Mouse (Mus musculus) hindbrain, postnatal 0 days (tissue): Measurements from ENCODE around the gene Hoxb3. TPM values are rescaled to one million over a fixed set of nuclear protein-coding genes. Genes with fewer than 3 reads are reported as not detected.
A peak's percentile ranks its signal among the peaks of the same experiment; 100 is the strongest.

ENCODE experiments used
- ATAC-seq: fragments of 200-750 bp; cut with Nextera tagmentation; 2 replicates; pipeline ENCODE4 v1.8.0; 2017; ENCODE audit warnings: mild to moderate bottlenecking, moderate TSS enrichment, moderate library complexity
- DNase-seq: peaks from one replicate; pipeline ENCODE4 v3.0.0-alpha.2; 2015; ENCODE audit warnings: low spot score
- H3K27ac ChIP-seq: fragments of 300-500 bp; sonication (generic); 2 replicates; pipeline ENCODE4 v1.5.1; 2014; ENCODE audit warnings: mild to moderate bottlenecking
- H3K27me3 ChIP-seq: fragments of 300-500 bp; sonication (generic); 2 replicates; pipeline ENCODE4 v1.6.1; 2014; ENCODE audit warnings: low read length, mixed read lengths; ENCODE audit not compliant: insufficient read depth
- H3K36me3 ChIP-seq: fragments of 300-500 bp; sonication (generic); 2 replicates; pipeline ENCODE4 v1.6.1; 2014; ENCODE audit warnings: low read length, mixed read lengths; ENCODE audit not compliant: insufficient read depth
- H3K4me1 ChIP-seq: fragments of 300-500 bp; sonication (generic); 2 replicates; pipeline ENCODE4 v1.6.1; 2014; ENCODE audit warnings: antibody characterized with exemption, low read length, mixed read lengths; ENCODE audit not compliant: insufficient read depth
- H3K4me2 ChIP-seq: fragments of 300-500 bp; sonication (generic); 2 replicates; pipeline ENCODE4 v1.6.1; 2014; ENCODE audit warnings: low read depth, mild to moderate bottlenecking, low read length, moderate library complexity, mixed read lengths
- H3K4me3 ChIP-seq: fragments of 300-500 bp; sonication (generic); 2 replicates; pipeline ENCODE4 v1.5.1; 2014; ENCODE audit warnings: low read length
- H3K9ac ChIP-seq: fragments of 300-500 bp; sonication (generic); replicated peaks from 2 replicates; pipeline ENCODE4 v1.6.1; 2014; ENCODE audit warnings: mild to moderate bottlenecking, low read length, moderate library complexity, mixed read lengths
- H3K9me3 ChIP-seq: fragments of 300-500 bp; sonication (generic); 2 replicates; pipeline ENCODE4 v1.6.1; 2016; ENCODE audit warnings: low read length, mixed read lengths
- CTCF ChIP-seq: IDR thresholded peaks from 2 replicates; pipeline ENCODE4 v1.5.1; 2016; ENCODE audit warnings: antibody characterized with exemption, control low read depth, low read depth
- WGBS: fragments of 180-500 bp; shearing (Covaris S2); extraction: QIAGEN DNeasy Blood & Tissue Kit; methylation state at CpG from one replicate; pipeline ENCODE4 v1.1.7; 2014; 5-methylcytosine and 5-hydroxymethylcytosine counted together
- polyA plus RNA-seq: library from polyadenylated mRNA; unstranded; fragments of >200 nt; fragmentation: Nextera tagmentation; extraction: Ambion mirVana; gene quantifications from 2 replicates; pipeline ENCODE4 v1.2.1, GENCODE M21; 2015
- total RNA-seq: library from RNA; depleted of rRNA; stranded (reverse); fragments of >200 nt; gene quantifications from 2 replicates; pipeline ENCODE4 v1.2.3, GENCODE M21; 2014

Hoxb3 gene
- total and polyA plus RNA-seq, 2 experiments from 2014 or later, result 8.1 to 42.2 TPM

GRCm38 (mm10) chr11:96284041-96284749 is 38.9 kb upstream of the Hoxb3 start:
- 0% methylated on average over 48 of the region's 49 CpGs for WGBS
- Histone ChIP-seq H3K27ac (no peak overlapping the region; the same call in 1 of the 2 replicates), H3K4me1 (no peaks in the 10 kb centered on the region), H3K27me3 (peaks cover 87% of the 10 kb centered on the region), H3K4me2 (peak overlapping the region; percentile 50), H3K9ac (no peak overlapping the region), H3K4me3 (peak overlapping the region; percentile 31), H3K36me3 (no peaks in the 10 kb centered on the region), H3K9me3 (no peaks in the 10 kb centered on the region)
- TF ChIP-seq CTCF, result 0 out of 2 replicates have a peak, but pooled peaks have one; percentile 27
- ATAC-seq, result peak; percentile 8; the same call in 1 of the 2 replicates
- no peak for DNase-seq

GRCm38 (mm10) chr11:96284774-96285734 is 38.1 kb upstream of the Hoxb3 start:
- H3K36me3 ChIP-seq, result no peaks in the 10 kb centered on the region
- TF ChIP-seq CTCF, result no peak
- H3K27ac ChIP-seq, result no peak overlapping the region; the same call in 1 of the 2 replicates
- peak; percentile 58; the same call in 1 of the 2 replicates for ATAC-seq
- WGBS, result 3% methylated on average over 33 of the region's 37 CpGs
- peak overlapping the region; percentile 31 for H3K4me3 ChIP-seq
- peak overlapping the region; percentile 50 for H3K4me2 ChIP-seq
- no peak overlapping the region for H3K9ac ChIP-seq
- no peaks in the 10 kb centered on the region for H3K4me1 ChIP-seq
- no peaks in the 10 kb centered on the region for H3K9me3 ChIP-seq
- DNase-seq, result no peak
- peaks cover 87% of the 10 kb centered on the region for H3K27me3 ChIP-seq

GRCm38 (mm10) chr11:96285771-96286738 is 37.1 kb upstream of the Hoxb3 start, which contains the start of gene Hoxb7:
Gene Hoxb7 (plus strand): TSS chr11:96286623.
- Histone ChIP-seq H3K4me3 (peak within 1 kb of the TSS; percentile 24), H3K4me2 (peak within 1 kb of the TSS; percentile 38), H3K27ac (no peak within 1 kb of the TSS), H3K36me3 (no peaks in the 10 kb centered on the region), H3K4me1 (no peaks in the 10 kb centered on the region), H3K9me3 (no peaks in the 10 kb centered on the region), H3K9ac (no peak within 1 kb of the TSS), H3K27me3 (peaks cover 88% of the 10 kb centered on the region)
- ATAC-seq (no peak), DNase-seq (no peak)
- no peak for TF ChIP-seq CTCF
- 2% methylated on average over 43 of the region's 43 CpGs for WGBS

GRCm38 (mm10) chr11:96286739-96287385 is 36.3 kb upstream of the Hoxb3 start:
- Histone ChIP-seq H3K9ac (no peak overlapping the region), H3K4me2 (peak overlapping the region; percentile 38), H3K9me3 (no peaks in the 10 kb centered on the region), H3K4me1 (no peaks in the 10 kb centered on the region), H3K4me3 (peak overlapping the region; percentile 24), H3K27me3 (peaks cover 87% of the 10 kb centered on the region), H3K27ac (no peak overlapping the region), H3K36me3 (no peaks in the 10 kb centered on the region)
- no peak for TF ChIP-seq CTCF
- ATAC-seq (no peak), DNase-seq (no peak)
- 1% methylated on average over 55 of the region's 55 CpGs for WGBS

- under 1% methylated on average over 9 of the region's 9 CpGs for WGBS
- Histone ChIP-seq H3K4me3 (peak overlapping the region; percentile 24; the same call in 1 of the 2 replicates), H3K4me2 (peak overlapping the region; percentile 38), H3K4me1 (no peaks in the 10 kb centered on the region), H3K36me3 (no peaks in the 10 kb centered on the region), H3K9me3 (no peaks in the 10 kb centered on the region), H3K27me3 (peaks cover 88% of the 10 kb centered on the region), H3K9ac (no peak overlapping the region), H3K27ac (no peak overlapping the region)
- TF ChIP-seq CTCF, result no peak
- DNase-seq (no peak), ATAC-seq (no peak)
Observed at GRCm38 (mm10) chr11:96287411-96287810, 35.7 kb upstream of the Hoxb3 start.
